Mouse (Mus musculus): Measurements from ENCODE around the gene Mblac1.
"Not testable (repeated sequence)": the region's sequence is repeated elsewhere in the genome, so short reads cannot be mapped to it uniquely, and the experiment has no call there.

Gene Mblac1

DNA sequence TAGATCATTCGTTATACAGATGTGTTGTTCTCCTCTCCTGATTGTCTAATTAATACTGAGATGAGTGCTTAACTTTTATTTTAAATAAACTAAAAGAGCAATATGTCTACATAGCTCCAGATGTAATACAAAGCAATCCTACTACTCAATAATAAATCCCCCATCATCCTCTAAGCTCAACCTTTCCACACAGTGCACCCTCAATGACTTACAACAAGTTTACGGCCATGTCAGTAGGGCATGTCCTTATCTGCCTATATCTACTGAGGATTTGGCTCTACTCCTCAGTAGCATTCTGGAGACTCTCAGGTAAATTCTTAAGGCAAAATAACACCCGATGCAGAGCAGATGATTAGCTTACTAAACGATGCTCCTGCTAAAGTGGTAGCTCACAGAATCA lies 13.8 kb downstream of the Mblac1 start:
- no peak for DNase-seq (ENCODE audit: low read depth, low spot score)

GRCm38 (mm10) chr5:138216632-138217031 lies 22.5 kb downstream of the Mblac1 start:
- DNase-seq (ENCODE audit: low read depth, low spot score), result not testable (repeated sequence)

DNA sequence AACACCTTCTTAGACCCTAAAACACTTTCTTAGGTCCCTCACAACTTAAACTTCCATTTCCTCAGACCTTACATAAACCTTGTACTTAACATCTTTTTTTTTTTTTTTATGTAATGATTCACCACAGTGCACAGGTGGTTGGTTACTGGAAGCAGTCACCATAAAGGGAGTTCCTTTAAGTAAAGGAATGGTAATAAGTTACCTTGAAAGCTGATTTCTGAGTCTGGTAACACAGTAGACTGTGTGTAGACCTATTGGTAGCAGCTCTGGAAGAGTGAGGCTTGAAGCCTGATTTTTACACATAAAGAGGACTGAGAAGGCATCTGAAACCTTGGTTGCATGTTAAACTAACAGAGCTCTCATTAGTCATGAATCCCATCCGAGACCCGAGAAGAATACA lies 25.8 kb downstream of the Mblac1 start:
- DNase-seq (ENCODE audit: low read depth, low spot score), result no peak

DNA sequence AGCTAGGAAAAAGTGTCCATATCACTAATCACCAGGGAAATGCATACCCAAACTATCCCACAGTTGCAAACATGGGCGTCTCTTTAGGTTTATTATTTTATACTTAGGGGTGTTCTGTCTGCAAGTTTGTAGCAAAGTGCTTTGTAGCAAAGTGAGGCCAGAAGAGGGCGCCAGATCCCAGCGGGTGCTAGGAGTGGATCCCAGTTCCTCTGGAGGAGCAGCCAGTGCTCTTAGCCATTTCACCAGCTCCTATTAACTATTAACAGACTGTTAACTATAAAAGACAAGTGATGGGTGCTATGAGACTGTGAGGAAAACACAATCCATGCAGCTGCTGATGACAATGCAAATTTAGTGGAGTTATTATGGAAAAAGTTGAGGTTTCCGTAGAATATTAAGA lies 28.0 kb downstream of the Mblac1 start:
- peak; percentile 27 for DNase-seq (ENCODE audit: low read depth, low spot score)

DNA sequence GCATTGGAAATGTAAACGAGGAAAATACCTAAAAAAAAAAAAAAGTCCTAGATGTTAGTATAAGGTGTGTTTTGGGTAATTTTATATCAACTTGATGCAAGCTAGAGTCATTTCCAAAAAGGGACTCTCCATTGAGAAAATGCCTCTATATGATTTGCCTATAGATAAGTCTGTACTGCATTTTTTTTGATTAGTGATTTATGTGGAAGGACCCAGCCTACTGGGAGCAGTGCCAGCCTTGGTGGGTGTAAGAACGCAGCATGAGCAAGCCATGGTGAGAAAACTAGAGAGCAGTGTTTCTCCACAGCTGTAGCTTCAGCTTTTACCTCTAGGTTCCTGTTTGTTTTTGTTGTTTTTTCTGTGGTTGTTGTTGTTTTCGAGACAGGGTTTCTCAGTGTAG lies 29.2 kb downstream of the Mblac1 start:
- no peak for DNase-seq (ENCODE audit: low read depth, low spot score)

GRCm38 (mm10) chr5:138225700-138226099 lies 31.6 kb downstream of the Mblac1 start, which contains the start of gene Nxpe5:
Gene Nxpe5 (plus strand): TSS chr5:138225898.
- no peak for DNase-seq (ENCODE audit: low read depth, low spot score)

DNA sequence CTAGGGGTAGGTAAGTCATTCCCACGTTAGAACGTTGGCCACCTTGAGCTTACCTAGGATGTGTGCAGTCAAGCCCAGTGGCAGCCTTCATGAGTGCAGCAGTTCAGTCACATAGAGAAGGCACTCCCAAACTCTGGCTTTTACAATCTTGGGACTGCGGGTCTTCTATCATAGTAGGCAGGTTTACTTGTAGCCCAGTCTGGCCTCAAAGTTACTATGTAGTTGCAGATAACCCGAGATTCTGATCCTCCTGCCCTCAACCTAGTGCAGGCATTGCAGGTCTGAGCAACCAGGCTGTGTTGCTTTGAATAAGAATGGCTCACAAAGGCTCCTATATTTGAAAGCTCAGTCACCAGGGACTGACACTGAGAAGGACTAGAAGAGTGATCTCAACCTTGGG lies 32.4 kb downstream of the Mblac1 start:
- no peak for DNase-seq (ENCODE audit: low read depth, low spot score)

- DNase-seq (ENCODE audit: low read depth, low spot score), result no peak
Measured at GRCm38 (mm10) chr5:138227367-138227766, 33.3 kb downstream of the Mblac1 start.

- DNase-seq (ENCODE audit: low read depth, low spot score), result no peak
Measured at GRCm38 (mm10) chr5:138228026-138228425, 33.9 kb downstream of the Mblac1 start.

GRCm38 (mm10) chr5:138229511-138229910 lies 35.4 kb downstream of the Mblac1 start:
- no peak for DNase-seq (ENCODE audit: low read depth, low spot score)

GRCm38 (mm10) chr5:138233778-138234177 lies 39.7 kb downstream of the Mblac1 start:
- DNase-seq (ENCODE audit: low read depth, low spot score), result no peak

- DNase-seq (ENCODE audit: low read depth, low spot score), result no peak
Measured at GRCm38 (mm10) chr5:138234224-138234623, 40.1 kb downstream of the Mblac1 start.

- DNase-seq (ENCODE audit: low read depth, low spot score), result no peak
Measured at GRCm38 (mm10) chr5:138241511-138241910, 47.4 kb downstream of the Mblac1 start.
